Comparison of ENCODE assay signal across 8 mouse cellular contexts in the genomic region with DNA sequence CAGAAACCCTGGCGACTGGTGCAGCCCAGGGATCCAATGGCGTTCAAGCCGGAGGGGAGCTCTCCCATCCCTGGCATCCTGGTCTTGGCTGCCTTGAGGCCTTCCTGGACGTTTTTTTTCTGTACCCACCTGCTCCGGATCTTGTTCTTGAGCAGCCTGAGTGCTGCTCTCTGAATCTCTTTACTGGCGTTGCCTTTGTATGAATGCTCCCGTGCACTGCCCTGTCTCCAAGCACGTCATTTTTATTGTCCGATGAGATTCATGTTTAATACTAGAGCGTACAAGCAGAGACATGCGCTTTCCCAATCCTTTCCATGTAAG. TPM values are rescaled to one million over a fixed set of nuclear protein-coding genes. Genes with fewer than 3 reads are reported as not detected.
DNase-seq lines count a peak whose midpoint lies in the region; ATAC-seq and TF ChIP-seq lines count a peak whose summit lies in the region.

No protein-coding gene starts in this region.

- H3K79me3 ChIP-seq in C2C12 (ENCODE audit: low read depth), result peaks cover 92% of the 10 kb centered on the region

- no peaks in the 10 kb centered on the region for H3K9me3 ChIP-seq in heart, embryonic 11.5 days (replicated peaks; ENCODE audit: control insufficient read depth, low read length)
- H3K9me3 ChIP-seq in forebrain, embryonic 10.5 days, result no peaks in the 10 kb centered on the region
- H3K9me3 ChIP-seq in liver, embryonic 11.5 days (ENCODE audit: control insufficient read depth, low read length), result no peaks in the 10 kb centered on the region

- no peak for TF ChIP-seq CTCF in C2C12 (IDR thresholded peaks at IDR 0.05; ENCODE audit: control insufficient read depth, insufficient read depth, insufficient read length)

- H3K4me2 ChIP-seq in heart, embryonic 11.5 days, result peak overlapping the region; percentile 92
- peak overlapping the region; percentile 90 for H3K4me2 ChIP-seq in liver, embryonic 11.5 days

- ATAC-seq in heart, embryonic 11.5 days (replicated peaks; ENCODE audit: insufficient number of reproducible peaks, low FRiP score, low TSS enrichment), result no peak
- ATAC-seq in liver, embryonic 11.5 days (replicated peaks; ENCODE audit: low FRiP score), result peak; percentile 37; the same call in 1 of the 2 replicates
- no peak for ATAC-seq in erythroid progenitor cell, adult 5-6 weeks (replicated peaks; ENCODE audit: low FRiP score, poor library complexity, severe bottlenecking)
- ATAC-seq in megakaryocyte progenitor cell, adult 5-6 weeks (replicated peaks; ENCODE audit: poor library complexity), result no peak; the same call in 1 of the 2 replicates

- no peaks in the 10 kb centered on the region; the same call in 1 of the 2 replicates for H3K4me1 ChIP-seq in heart, embryonic 11.5 days (ENCODE audit: control insufficient read depth, insufficient read depth, low read length)
- H3K4me1 ChIP-seq in forebrain, embryonic 10.5 days, result peaks cover 17% of the 10 kb centered on the region
- H3K4me1 ChIP-seq in liver, embryonic 11.5 days (replicated peaks; ENCODE audit: control insufficient read depth, insufficient read depth, low read length), result no peaks in the 10 kb centered on the region

- peak overlapping the region; percentile 75 for H3ac ChIP-seq in C2C12 (ENCODE audit: control insufficient read depth, insufficient read length, low read depth)

- WGBS in heart, embryonic 11.5 days (ENCODE audit: insufficient replicate concordance), result 8% methylated on average over 11 of the region's 11 CpGs
- 6% methylated on average over 11 of the region's 11 CpGs for WGBS in forebrain, embryonic 10.5 days
- WGBS in liver, embryonic 11.5 days, result 16% methylated on average over 11 of the region's 11 CpGs

- peak overlapping the region; percentile 70; the same call in 1 of the 2 replicates for H3K9ac ChIP-seq in heart, embryonic 11.5 days (ENCODE audit: low read depth, low read length)
- H3K9ac ChIP-seq in liver, embryonic 11.5 days (ENCODE audit: low read depth, low read length), result peak overlapping the region; percentile 70

- peaks cover 19% of the 10 kb centered on the region for H3K27me3 ChIP-seq in heart, embryonic 11.5 days (ENCODE audit: control insufficient read depth, insufficient read depth, low read length)
- no peaks in the 10 kb centered on the region for H3K27me3 ChIP-seq in C2C12 (ENCODE audit: control insufficient read depth, insufficient read depth, insufficient read length)
- peaks cover 54% of the 10 kb centered on the region for H3K27me3 ChIP-seq in forebrain, embryonic 10.5 days (ENCODE audit: poor library complexity, severe bottlenecking)
- peaks cover 8% of the 10 kb centered on the region for H3K27me3 ChIP-seq in liver, embryonic 11.5 days (replicated peaks; ENCODE audit: control insufficient read depth, insufficient read depth, low read length)

- peaks cover 100% of the 10 kb centered on the region for H3K79me2 ChIP-seq in C2C12 (ENCODE audit: control insufficient read depth, insufficient read depth)

- no peak for DNase-seq in heart, adult 18-20 months
- peak; percentile 59 for DNase-seq in forebrain, embryonic 10.5 days (ENCODE audit: extremely low spot score, low spot score)
- DNase-seq in liver, embryonic 11.5 days (ENCODE audit: low spot score), result no peak
- DNase-seq in adrenal gland, adult (ENCODE audit: inconsistent age in 2 of 2, low spot score in 1 of 2), result no peak

- H3K36me3 ChIP-seq in heart, embryonic 11.5 days (ENCODE audit: control insufficient read depth, insufficient read depth, low read length), result no peaks in the 10 kb centered on the region
- peaks cover 57% of the 10 kb centered on the region for H3K36me3 ChIP-seq in C2C12 (ENCODE audit: control insufficient read depth, insufficient read depth)
- H3K36me3 ChIP-seq in forebrain, embryonic 10.5 days (replicated peaks), result no peaks in the 10 kb centered on the region
- H3K36me3 ChIP-seq in liver, embryonic 11.5 days (ENCODE audit: control insufficient read depth, insufficient read depth, low read length), result no peaks in the 10 kb centered on the region

- no peak overlapping the region for H3K27ac ChIP-seq in heart, embryonic 11.5 days (ENCODE audit: low read depth, low read length)
- H3K27ac ChIP-seq in forebrain, embryonic 10.5 days, result peak overlapping the region; percentile 89
- no peak overlapping the region for H3K27ac ChIP-seq in liver, embryonic 11.5 days (ENCODE audit: low read depth, low read length)

- peak overlapping the region; percentile 80 for H3K4me3 ChIP-seq in heart, embryonic 11.5 days (ENCODE audit: low read depth, low read length)
- H3K4me3 ChIP-seq in C2C12 (ENCODE audit: insufficient read depth, poor library complexity, severe bottlenecking), result peak overlapping the region; percentile 61
- H3K4me3 ChIP-seq in forebrain, embryonic 10.5 days, result peak overlapping the region; percentile 81
- peak overlapping the region; percentile 83 for H3K4me3 ChIP-seq in liver, embryonic 11.5 days (ENCODE audit: low read depth, low read length)

TF ChIP-seq in C2C12, 6 proteins besides CTCF, POLR2A, EP300 and RAD21:
- no peak for TF ChIP-seq CEBPB (IDR thresholded peaks at IDR 0.05; ENCODE audit: low read depth)
- TF ChIP-seq MAX (IDR thresholded peaks at IDR 0.05), result no peak
- TF ChIP-seq MYOD1 (IDR thresholded peaks at IDR 0.05; ENCODE audit: control insufficient read depth, insufficient read length, low read depth), result no peak
- TF ChIP-seq FOSL1 (IDR thresholded peaks at IDR 0.05; ENCODE audit: insufficient read depth, low read length, poor library complexity, severe bottlenecking), result no peak
- no peak for TF ChIP-seq USF1 (IDR thresholded peaks at IDR 0.05; ENCODE audit: low read depth)
- TF ChIP-seq MYOG (IDR thresholded peaks at IDR 0.05; ENCODE audit: control insufficient read depth, extremely low read depth, insufficient read length), result no peak

RNA-seq across cellular contexts. Expression of gene Ifne, which starts 58.7 kb away (rescaled TPM):
- not detected in 2 replicates for polyA plus RNA-seq in heart, embryonic 11.5 days (2014; fragmentation: Nextera tagmentation; extraction: Ambion mirVana)
- total RNA-seq in heart, adult 18-20 months (2021), result not detected
- polyA plus RNA-seq in C2C12 (2012; fragmentation: generic; extraction: Trizol), result not detected
- not detected in 2 replicates for polyA plus RNA-seq in forebrain, embryonic 10.5 days (2016; fragmentation: Nextera tagmentation; extraction: Ambion mirVana)
- polyA plus RNA-seq in liver, embryonic 11.5 days (2014; fragmentation: Nextera tagmentation; extraction: Ambion mirVana), result not detected in 2 replicates
- total RNA-seq in erythroid progenitor cell, adult 5-6 weeks (2015; ENCODE audit: low replicate concordance), result not detected in 2 replicates
- not detected in 2 replicates for total RNA-seq in erythroid progenitor cell, adult 5-6 weeks (2017; ENCODE audit: low replicate concordance)
- total RNA-seq in megakaryocyte progenitor cell, adult 5-6 weeks (2015), result not detected in 2 replicates
- not detected in 2 replicates for total RNA-seq in megakaryocyte progenitor cell, adult 5-6 weeks (2017)
